Mouse (Mus musculus): Measurements from ENCODE around the gene Olfr1352.
"Not testable (repeated sequence)": the region's sequence is repeated elsewhere in the genome, so short reads cannot be mapped to it uniquely, and the experiment has no call there.

Gene Olfr1352

GRCm38 (mm10) chr10:78980750-78981149, at the start of gene Olfr1352:
Olfr1352 (plus strand) TSS chr10:78981050.
- in situ Hi-C loops (cut with MboI; ENCODE audit: unreplicated experiment in 2 of 2), result no loop called here

GRCm38 (mm10) chr10:78950336-78950735, 30.5 kb upstream of the Olfr1352 start, which contains the start of gene Olfr8:
Olfr8 (plus strand) TSS chr10:78950636.
- in situ Hi-C loops (cut with MboI; ENCODE audit: unreplicated experiment in 2 of 2), result not testable (repeated sequence)

- in situ Hi-C loops (cut with MboI; ENCODE audit: unreplicated experiment in 2 of 2), result not testable (repeated sequence)
These were observed 17.8 kb upstream of the Olfr1352 start, which contains the start of gene Olfr1353 for GRCm38 (mm10) chr10:78963009-78963408. Olfr1353 (plus strand) TSS chr10:78963309.

GRCm38 (mm10) chr10:79012172-79012571, 31.3 kb downstream of the Olfr1352 start, which contains the start of gene Olfr1351:
Olfr1351 (plus strand) TSS chr10:79012472.
- in situ Hi-C loops (cut with MboI; ENCODE audit: unreplicated experiment in 2 of 2), result no loop called here

GRCm38 (mm10) chr10:79028441-79028840, 47.6 kb downstream of the Olfr1352 start, which contains the start of gene Olfr57:
Olfr57 (plus strand) TSS chr10:79028741.
- in situ Hi-C loops (cut with MboI; ENCODE audit: unreplicated experiment in 2 of 2), result no loop called here
